Mouse (Mus musculus): ENCODE data around the gene Rab33a. TPM values are rescaled to one million over a fixed set of nuclear protein-coding genes. Genes with fewer than 3 reads are reported as not detected.
A peak's percentile ranks its signal among the peaks of the same experiment; 100 is the strongest.

The Rab33a gene
- polyA plus RNA-seq, 1 experiment from 2014 or later, result 4.5 TPM

GRCm38 (mm10) chrX:48525866-48526265 lies 6.8 kb downstream of the Rab33a start:
- H3K4me2 ChIP-seq, result no peak overlapping the region
- no peaks in the 10 kb centered on the region for H3K9me3 ChIP-seq
- no peak for ATAC-seq (ENCODE audit: insufficient number of reproducible peaks, low FRiP score, low TSS enrichment, low read depth)
- 60% methylated on average over 8 of the region's 8 CpGs for WGBS
- no peak overlapping the region for H3K4me3 ChIP-seq
- H3K36me3 ChIP-seq, result no peaks in the 10 kb centered on the region
- H3K9ac ChIP-seq, result no peak overlapping the region
- H3K4me1 ChIP-seq, result no peaks in the 10 kb centered on the region
- H3K27ac ChIP-seq, result 0 out of 2 replicates have a peak overlapping the region, but pooled peaks have one; percentile 4
- H3K27me3 ChIP-seq, result no peaks in the 10 kb centered on the region

GRCm38 (mm10) chrX:48526435-48526834 lies 7.3 kb downstream of the Rab33a start:
- Histone ChIP-seq H3K27me3 (no peaks in the 10 kb centered on the region), H3K27ac (no peak overlapping the region), H3K36me3 (no peaks in the 10 kb centered on the region), H3K4me2 (no peak overlapping the region), H3K9ac (no peak overlapping the region), H3K4me3 (no peak overlapping the region), H3K9me3 (no peaks in the 10 kb centered on the region), H3K4me1 (no peaks in the 10 kb centered on the region)
- 37% methylated on average over 3 of the region's 3 CpGs for WGBS
- ATAC-seq (ENCODE audit: insufficient number of reproducible peaks, low FRiP score, low TSS enrichment, low read depth), result no peak

- Histone ChIP-seq H3K27me3 (no peaks in the 10 kb centered on the region), H3K27ac (no peak overlapping the region), H3K4me1 (no peaks in the 10 kb centered on the region), H3K4me3 (no peak overlapping the region), H3K36me3 (no peaks in the 10 kb centered on the region), H3K4me2 (no peak overlapping the region), H3K9ac (no peak overlapping the region), H3K9me3 (no peaks in the 10 kb centered on the region)
- no peak for ATAC-seq (ENCODE audit: insufficient number of reproducible peaks, low FRiP score, low TSS enrichment, low read depth)
- WGBS, result 47% methylated on average over 3 of the region's 3 CpGs
These were observed 13.1 kb downstream of the Rab33a start for GRCm38 (mm10) chrX:48532175-48532574.

Other genes with a start within 250 kb of the Rab33a start
- gene Bcorl1, start 177.9 kb upstream of the Rab33a start, polyA plus RNA-seq (2015; fragmentation: Nextera tagmentation; extraction: Ambion mirVana), result 5.3 and 5.9 TPM in 2 replicates
- gene Elf4, start 56.2 kb upstream of the Rab33a start, polyA plus RNA-seq (2015; fragmentation: Nextera tagmentation; extraction: Ambion mirVana), result 8.1 and 8.7 TPM in 2 replicates
- 55.3 and 59.3 TPM in 2 replicates for gene Aifm1, start 5.7 kb upstream of the Rab33a start, polyA plus RNA-seq (2015; fragmentation: Nextera tagmentation; extraction: Ambion mirVana)
- 9.0 and 9.5 TPM in 2 replicates for gene Zfp280c, start 75.2 kb downstream of the Rab33a start, polyA plus RNA-seq (2015; fragmentation: Nextera tagmentation; extraction: Ambion mirVana)
- gene Slc25a14, start 104.1 kb downstream of the Rab33a start, polyA plus RNA-seq (2015; fragmentation: Nextera tagmentation; extraction: Ambion mirVana), result 16.2 and 16.3 TPM in 2 replicates
- not detected in 2 replicates for gene Gpr119, start 155.2 kb downstream of the Rab33a start, polyA plus RNA-seq (2015; fragmentation: Nextera tagmentation; extraction: Ambion mirVana)
- gene Rbmx2, start 175.7 kb downstream of the Rab33a start, polyA plus RNA-seq (2015; fragmentation: Nextera tagmentation; extraction: Ambion mirVana), result 17.4 and 19.3 TPM in 2 replicates